Mouse (Mus musculus): ENCODE data around the gene Dleu7.

Gene Dleu7

DNA sequence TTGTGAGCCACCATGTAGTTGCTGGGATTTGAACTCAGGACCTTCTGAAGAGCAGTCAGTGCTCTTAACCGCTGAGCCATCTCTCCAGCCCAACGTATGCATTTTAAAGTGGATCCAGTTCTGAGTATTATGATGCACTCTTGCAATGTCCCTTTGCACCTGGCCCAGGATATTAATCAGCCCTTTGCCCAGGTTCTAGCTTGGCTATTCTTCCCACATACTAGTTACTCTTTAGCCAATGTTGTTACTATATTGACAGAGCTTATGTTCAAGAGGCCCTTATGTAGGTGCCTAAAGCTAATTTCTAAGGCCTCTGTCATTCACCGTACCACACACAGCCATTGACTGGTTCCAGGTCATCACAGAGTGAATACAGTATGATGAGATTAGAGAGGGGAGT, 4.1 kb downstream of the Dleu7 start:
- DNase-seq (ENCODE audit: extremely low spot score) = no peak

DNA sequence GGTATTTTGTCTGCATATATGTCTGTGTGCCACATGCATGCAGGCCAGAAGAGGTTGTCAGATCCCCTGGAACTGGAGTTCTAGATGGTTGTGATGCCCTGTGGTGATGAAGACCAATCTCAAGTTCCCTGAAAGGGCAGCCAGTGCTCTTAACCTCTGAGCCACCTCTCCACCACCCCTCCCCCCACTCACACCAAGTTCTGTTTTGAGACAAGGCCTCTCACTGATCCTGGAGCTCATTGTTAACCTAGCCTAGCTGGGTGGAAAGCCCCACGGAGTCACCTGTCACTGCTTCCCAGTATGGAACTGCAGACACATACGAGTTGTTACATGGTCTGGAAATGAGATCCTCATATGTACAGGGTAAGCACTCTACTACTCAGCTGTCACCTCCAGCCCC, 9.9 kb downstream of the Dleu7 start:
- no peak for DNase-seq (ENCODE audit: extremely low spot score)

DNA sequence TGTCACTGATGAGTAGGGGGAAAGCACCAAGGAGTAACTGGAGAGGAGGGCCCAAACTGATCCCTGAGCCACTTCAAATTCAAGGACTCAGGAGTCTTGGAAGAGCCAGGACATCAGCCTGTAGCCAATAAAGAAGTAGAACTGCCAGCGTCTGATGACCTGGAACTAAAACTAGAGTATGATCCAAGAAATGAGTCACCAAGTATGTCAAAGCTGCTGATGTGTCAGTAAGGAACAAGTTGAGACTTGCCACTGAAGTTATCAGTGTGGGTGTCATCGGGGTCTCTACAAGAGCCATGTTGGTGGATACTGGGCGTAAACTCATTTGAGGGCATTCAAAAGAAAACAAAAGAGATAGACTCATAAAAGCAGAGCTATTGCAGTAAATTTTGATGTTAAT, 19.2 kb downstream of the Dleu7 start:
- DNase-seq (ENCODE audit: extremely low spot score) = no peak

DNA sequence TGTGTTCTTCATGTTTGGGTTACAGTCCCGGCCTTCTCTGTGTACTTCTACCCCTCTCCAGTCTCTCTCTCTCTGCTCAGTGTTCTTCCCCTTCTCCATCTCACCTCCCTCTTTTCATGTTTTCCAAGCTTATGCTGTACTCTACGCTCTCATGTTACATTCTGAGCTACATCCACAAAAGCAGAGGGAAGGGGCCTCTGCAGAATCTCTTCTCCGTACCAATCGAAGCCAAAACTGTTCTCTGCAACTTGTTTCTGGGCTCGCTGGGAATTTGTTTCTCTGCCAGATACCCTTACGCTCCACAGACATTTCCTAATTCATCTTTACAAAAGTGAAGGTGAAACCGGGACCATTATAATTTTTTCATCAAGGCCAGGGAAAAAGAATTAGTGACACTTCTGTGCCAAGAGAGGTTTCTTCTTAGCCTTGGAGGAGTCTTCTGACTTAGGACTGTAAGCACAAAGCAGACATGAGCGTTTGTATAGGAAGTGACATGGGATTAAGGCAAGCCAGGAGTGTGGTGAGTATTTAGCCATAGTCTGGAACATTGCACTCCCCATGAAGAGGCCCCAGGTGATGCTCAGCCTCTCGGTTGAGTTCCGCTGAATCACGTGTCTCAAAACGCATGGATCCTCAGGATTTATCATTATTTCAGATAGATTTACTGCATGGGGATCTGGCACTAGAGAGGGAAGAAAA, 22.0 kb downstream of the Dleu7 start:
- DNase-seq (ENCODE audit: extremely low spot score) = no peak

DNA sequence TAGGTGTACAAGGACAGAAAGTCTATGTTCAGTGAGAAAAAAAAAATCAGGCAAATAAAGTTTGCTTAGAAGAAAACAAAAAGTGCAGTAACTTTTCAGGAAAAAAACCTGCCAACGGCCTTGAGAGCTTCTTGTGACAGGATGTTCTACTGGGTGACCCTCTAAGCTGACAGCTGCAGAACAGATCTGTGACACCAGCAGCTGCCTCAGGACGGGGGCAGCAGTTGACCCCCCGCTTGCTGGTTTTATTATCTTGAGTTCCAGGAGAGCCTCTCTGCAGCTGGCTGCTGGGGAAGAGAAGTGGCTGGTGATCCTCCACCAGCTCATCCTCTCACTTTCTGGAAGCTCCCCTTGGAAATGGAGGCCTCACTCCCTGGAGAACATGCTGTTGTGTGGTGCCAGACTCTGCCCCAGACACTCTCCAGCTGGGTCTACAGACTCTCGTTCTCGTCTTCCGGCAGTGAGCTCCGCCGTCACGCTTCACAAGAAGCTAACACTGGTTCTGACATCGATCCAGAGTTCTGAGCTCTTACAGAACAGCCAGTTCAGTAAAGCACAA, 33.8 kb downstream of the Dleu7 start:
- DNase-seq (ENCODE audit: extremely low spot score) = no peak

DNA sequence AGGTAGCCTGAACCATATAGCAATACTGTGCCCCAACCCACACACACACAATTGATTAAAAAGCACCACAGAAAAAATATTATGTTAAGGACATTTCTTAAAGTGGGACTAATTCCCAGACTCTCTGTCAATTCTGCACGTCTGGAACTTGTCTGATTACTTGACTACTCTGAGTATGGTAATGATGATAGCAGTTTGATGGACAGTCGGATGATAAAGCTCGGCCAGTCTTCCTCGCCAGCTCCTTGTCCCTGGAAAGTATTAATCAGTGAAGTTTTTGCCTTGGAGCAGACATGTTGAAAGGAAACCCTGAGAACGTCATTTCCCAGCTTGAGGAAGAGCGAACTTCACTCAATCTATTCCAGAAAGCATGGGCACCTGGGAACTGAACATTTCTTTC, 34.7 kb downstream of the Dleu7 start:
- no peak for DNase-seq (ENCODE audit: extremely low spot score)

DNA sequence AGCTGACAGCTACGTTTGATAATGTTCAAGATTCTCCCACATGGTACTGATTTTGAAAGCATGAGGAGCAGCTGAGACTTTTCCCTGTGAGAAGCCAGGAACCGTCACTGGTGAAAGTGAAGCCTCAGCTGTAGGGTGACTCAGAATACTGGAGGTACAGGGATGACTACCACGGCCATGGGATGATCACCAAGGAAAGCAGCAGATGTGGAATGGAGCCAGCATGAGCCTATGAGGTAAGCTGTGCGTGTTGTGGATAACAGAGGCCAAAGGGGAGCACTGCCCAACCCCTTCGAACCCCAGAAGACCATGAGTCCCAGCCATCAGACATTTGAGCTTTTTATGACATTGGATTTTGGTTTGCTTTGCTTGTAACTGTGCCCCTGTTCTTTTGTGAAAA, 36.8 kb downstream of the Dleu7 start:
- DNase-seq (ENCODE audit: extremely low spot score) = no peak

DNA sequence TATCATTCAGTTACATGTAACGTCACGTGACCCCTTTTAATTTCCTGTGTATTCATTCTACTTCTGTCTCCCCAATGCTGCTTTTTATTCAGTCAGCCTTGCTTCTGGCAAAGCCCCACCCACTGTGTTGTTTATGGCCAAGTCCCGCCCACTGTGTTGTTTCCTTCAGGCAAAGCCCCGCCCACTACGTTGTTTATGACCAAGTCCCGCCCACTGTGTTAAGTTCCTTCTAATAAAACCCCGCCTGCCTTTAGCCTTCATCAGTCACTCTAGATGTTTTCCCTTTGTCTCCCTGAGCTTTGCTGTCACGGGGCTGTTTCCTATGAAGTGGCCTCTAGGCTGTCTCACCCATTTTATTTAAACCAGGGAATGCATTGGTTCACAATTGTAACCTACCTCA, 38.5 kb downstream of the Dleu7 start:
- DNase-seq (ENCODE audit: extremely low spot score) = no peak

DNA sequence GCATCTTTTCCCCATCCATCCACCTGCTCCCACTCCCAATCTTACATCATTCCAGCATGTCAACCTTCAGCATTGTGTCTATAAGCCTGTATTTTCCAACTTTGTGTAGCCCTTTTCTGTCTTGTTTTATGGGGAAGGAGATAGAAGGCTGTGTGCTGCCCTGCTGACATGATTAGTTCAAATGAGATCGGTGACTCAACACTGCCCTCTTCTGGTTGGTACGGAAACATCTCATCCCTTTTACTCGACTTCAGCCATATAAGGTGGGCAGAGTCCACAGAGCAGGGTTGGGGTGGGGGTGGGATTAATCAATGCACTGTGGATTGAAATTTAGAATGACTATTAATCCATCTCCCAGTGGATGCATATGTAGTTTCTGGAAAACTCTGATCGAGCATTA, 40.8 kb downstream of the Dleu7 start:
- peak; percentile 74 for DNase-seq (ENCODE audit: extremely low spot score)

DNA sequence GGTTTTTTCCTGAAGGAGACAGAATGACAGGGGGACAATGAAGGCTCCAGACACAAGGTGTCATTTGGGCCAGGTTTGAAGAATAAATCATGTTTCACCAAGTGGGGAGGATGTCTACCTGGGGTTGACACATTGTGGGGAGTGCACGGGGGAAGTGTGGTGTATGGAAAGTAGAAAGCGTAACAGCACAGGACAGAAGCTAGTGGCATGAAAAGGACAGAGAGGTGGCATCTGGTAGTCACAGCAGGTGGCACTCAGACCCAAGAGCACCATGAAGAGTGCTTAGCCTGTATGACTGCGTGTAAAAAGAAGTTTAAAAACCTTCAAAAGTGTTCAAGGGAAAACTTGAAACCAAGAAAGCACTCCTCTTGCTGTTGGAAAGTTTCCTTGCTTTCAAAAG, 42.8 kb downstream of the Dleu7 start:
- no peak for DNase-seq (ENCODE audit: extremely low spot score)

DNA sequence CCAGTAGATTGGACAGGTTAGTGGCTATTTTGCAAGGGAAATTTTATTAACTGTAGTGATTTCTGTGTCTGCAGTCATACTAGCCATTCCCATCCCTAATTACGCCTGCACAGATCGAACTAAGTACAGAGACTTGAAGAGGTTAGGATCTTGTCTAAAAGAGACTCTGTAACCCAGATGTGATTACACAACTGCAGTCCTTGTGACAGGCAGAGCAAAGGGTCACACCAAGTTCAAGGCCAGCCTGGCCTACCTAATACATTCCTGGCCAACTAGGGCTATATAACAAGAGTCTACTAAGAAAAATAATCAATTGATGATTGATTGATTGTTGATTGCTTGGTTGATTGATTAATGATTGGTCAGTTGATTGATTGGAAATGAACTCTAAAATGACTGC, 43.6 kb downstream of the Dleu7 start:
- DNase-seq (ENCODE audit: extremely low spot score) = no peak

DNA sequence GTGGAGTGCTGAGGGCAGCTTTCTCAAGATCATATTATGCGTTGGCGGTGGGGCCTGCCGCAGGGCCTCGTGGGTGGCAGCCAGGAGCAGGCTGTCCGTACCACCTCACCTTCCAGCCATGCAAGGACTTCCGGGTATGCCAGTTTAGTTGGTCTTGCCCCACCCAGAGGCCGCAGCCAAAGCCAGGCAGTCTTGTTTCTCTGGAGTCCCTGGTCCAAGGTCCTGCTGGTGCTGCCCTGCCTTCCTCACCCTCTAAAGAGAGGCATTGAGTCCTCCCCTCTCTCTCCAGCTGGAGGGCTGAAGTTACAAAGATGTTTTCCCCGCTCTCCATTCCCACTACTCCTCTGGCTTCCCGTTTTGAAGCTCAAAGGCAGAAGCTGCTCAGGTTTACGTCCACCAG, 44.1 kb downstream of the Dleu7 start:
- no peak for DNase-seq (ENCODE audit: extremely low spot score)

DNA sequence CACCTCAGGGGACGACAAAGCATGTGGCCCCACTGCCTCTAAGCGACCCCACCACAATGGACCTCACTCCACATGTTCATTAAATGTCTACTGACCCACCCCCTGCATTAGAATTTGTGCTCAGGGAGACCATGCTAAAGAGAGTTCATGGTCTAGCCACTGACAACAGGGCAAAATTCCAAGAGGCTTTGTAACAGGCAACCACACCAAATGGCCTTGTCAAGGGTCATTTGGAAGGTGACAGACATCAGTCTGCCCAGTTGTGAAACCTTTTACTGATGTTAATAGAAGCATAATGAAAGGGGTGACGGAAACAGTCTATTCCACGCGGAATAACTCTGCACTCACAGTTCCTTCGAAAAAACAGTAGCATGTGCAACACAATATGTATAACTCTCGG, 44.5 kb downstream of the Dleu7 start:
- no peak for DNase-seq (ENCODE audit: extremely low spot score)

DNA sequence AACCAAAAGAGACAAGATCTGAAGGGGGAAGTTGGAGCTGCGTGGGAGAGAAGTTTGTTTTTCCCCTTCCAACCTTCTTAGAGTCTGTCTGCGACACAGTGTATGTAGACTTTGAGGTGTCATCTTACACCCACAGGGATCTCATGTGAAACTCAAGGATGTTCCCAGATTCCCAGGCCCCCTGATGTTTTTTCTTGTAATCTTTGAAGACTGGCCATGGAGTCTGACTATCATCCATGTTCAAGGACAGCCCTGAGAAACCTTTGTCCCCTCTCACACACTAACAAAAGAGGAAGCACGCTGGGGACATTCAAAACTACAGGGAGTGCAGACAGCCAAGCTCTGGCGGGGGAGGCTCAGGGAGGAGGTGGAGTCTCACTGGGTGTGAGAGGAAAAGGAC, 47.3 kb downstream of the Dleu7 start:
- no peak for DNase-seq (ENCODE audit: extremely low spot score)

DNA sequence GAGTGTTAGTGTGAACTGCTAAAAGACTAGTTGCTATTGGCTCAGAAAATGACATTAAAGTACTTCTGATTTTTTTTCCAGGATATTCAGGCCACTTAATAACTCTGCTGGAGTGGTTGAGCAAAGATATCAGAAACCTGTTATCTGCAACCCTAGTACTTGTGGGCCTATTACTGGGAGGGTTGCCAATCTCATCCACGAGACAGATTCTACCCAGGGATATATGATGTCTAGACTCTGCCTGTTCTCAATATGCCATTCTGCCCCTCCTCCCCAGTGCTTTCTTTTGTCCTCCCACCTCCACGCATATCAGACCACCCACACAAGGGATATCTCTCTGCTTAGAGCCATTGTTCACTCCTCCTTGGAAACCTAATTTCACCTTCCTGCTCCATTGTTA, 49.3 kb downstream of the Dleu7 start:
- no peak for DNase-seq (ENCODE audit: extremely low spot score)

DNA sequence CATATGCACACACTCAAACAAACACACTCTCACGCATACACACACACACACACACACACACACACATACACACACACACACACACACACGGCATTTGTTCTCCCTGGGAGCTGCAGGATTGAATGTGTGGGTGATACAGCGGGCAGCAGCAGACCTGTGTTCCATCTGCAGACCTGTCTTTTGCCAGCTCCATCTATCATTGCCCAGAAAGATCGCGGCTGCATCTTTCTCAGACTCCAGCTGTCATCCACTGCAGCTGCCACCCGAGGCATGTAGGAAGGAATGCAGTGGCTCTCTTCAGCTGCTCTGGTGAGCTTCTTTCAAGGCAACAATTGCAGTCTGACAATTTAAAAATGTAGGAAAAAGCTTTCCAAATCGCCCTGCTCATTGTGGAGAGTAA, 56.9 kb downstream of the Dleu7 start:
- DNase-seq (ENCODE audit: extremely low spot score) = no peak

DNA sequence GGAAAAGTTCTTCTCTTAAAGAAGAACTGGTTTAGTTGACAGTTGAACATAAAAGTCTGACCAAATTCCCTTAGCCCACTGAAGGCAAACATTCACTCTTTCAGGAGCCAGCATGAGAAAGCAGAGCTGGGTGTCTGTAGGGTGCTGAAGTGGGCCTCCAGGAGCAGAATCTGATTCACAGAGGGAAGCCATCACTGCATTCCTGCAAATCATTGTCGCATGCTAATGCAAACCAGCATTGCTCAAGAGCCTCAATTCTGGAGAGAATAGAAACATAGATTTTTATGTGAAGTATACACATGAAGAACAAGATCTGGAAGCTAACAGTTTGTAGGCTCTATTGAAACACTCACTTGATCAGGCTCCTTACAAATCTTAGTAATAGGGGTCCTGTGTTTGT, 57.6 kb downstream of the Dleu7 start:
- DNase-seq (ENCODE audit: extremely low spot score) = no peak

DNA sequence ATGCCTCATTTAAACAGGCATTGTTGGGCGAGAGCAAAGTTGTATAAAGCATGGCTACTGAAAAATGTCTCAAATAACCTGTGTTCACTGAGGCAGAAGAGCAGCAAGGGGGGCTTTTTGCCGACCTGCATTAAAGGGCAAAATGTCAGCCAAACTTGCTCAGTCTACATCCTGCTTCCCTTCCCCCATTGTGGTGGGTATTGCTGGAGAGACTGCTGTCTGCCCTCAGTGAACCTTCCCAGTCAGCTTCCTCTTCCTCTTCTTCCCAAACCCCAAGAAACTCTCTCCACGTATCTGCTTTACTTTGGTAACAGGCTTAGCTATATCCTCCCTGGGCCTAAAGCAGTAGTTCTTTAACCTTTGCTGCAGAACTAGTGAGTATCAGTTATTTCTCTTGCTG, 61.9 kb downstream of the Dleu7 start:
- no peak for DNase-seq (ENCODE audit: extremely low spot score)

DNA sequence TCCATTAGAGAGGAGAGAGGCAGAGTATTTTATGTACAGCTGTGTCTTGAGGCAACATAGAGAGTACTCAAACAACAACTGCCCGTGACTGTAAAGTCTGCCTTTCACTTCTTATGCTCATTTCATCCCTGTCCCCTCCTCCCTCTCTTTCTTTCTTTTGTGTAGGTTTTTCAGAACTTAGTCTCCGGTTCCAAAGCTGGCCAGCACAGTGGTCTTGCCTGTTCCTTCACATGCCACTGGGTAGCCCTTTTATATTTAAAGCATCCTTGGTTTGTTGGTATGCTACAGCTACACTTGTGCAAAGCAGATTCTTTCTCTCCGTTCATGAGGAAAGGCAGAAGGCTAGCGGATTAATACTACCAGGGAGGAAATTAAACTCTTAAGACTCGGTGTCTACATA, 65.7 kb downstream of the Dleu7 start:
- no peak for DNase-seq (ENCODE audit: extremely low spot score)

DNA sequence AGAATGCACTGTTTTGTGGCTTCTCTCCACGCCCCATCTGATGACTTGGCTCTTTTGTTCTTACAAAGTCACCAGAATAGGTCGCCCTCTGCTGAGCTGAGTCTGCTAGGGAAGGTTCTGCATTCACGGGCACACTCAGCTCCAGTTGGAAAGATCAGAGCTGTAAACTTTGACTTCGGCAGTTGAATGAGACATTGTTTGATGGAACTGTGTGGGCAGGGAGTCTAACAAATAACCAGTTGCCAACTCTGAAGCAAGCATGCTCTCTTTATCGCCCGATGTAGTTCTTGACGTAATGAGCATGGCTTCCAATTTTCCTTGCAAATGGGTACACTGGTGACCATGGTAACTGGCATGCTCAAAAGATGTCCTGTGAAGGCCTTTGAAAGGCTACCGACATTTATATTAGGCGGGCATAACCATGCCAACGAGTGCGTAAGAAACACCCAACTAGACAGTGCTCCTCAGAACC, 66.2 kb downstream of the Dleu7 start:
- no peak for DNase-seq (ENCODE audit: extremely low spot score)

All from embryo, embryonic 9.5 days (tissue).